Mouse (Mus musculus): ENCODE data around the gene Pard3.

Pard3 gene

DNA sequence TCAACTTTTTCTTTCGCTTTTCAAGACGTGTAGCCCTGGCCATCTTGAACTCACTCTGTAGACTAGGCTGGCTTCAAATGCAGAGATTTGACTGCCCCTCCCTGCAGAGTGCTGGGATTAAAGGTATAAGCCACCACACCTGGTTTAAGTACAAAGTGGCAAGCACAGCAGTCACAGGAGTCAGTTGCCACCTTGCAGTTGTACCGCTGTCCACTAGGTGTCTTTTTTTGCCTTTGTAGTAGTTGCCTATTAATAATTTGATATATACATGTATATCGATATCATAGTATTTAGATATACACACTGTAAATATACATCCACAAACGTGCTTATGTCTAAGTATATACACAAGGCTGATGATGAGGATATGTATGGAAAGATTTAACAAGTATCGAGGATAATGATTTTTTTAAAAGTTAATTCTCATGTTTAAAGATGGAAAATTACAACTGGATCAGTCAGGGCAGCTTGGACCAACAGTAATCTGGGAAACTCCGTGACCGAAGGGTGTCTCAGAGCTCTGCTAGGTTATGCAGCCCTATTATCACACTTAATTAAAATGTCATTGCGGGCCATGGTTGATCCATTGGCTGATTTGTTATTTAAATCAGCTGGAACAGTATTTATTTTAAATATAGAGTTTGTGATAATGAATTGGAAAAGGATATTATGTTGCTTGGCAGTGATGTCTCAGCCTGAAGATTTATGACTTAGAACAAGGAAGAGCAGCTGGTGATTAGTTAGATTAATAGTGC is 220.9 kb downstream of the Pard3 start:
- no peak for DNase-seq (ENCODE audit: low read depth, low spot score)

DNA sequence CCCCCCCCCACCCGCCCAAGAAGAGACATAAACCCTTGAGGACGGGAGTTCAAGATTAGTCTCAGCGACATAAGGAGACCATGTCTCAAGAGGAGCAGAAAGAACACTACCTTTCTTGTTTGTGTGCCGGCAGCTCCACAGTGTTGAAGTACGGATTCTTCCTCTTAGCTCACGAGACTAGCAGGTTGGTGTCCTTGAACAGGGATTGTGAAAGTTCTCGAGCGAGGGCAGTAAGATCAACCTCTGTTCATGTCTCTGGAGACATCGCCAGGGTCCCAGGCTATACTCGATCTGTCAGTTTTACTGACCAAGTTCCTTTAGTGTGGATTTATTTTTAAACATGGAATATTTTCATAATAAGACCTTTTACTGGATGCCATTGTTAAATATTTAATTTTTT is 224.1 kb downstream of the Pard3 start:
- no peak for DNase-seq (ENCODE audit: low read depth, low spot score)

DNA sequence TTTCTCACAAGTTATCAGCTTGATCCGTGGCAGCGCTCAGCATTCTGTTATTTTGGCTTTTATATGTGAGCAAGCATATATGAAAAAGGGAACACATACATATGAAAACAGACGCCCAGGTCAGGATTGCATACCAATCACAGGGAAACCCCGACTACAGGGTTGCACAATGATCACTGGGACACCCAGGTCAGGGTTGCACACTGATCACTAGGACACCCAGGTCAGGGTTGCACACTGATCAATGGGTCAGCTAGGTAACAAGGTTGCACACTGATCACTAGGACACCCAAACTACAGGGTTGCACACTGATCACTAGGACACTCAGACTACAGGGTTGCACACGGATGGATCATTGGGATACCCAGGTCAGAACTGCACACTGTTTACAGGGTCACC is 228.6 kb downstream of the Pard3 start:
- no peak for DNase-seq (ENCODE audit: low read depth, low spot score)

DNA sequence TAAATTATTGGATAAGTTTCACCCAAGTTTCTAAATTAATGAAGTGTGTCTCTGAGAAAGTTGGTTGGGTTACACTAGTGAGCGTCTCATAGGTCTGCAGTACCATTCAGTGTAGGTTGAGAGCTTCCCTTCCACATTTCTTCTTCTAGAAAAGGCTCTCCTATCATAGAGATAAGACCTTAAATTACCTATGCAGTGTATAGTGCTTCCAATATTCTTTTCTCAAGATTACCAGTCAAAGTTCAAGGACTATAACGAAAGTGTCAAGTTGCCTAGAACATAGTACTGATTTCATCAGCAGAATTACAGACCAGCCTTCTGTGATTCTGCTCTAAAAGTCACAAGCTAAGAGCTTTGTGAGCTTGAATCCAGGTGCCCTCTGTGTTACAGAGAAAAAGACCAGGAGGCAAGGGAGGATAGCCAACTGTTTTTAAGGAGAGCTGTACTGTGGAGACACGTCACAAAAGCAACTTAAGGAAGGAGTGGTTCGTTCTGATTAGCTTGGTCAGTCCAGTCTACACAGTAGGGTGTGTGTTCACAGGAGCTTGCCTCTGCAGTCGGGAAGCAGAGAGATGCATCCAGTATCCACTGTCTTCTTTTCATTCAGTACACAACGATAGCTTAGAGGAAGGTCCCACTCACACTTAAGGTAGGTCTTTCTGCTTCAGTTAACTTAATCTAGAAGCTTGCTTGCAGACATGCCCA is 229.5 kb downstream of the Pard3 start:
- no peak for DNase-seq (ENCODE audit: low read depth, low spot score)

DNA sequence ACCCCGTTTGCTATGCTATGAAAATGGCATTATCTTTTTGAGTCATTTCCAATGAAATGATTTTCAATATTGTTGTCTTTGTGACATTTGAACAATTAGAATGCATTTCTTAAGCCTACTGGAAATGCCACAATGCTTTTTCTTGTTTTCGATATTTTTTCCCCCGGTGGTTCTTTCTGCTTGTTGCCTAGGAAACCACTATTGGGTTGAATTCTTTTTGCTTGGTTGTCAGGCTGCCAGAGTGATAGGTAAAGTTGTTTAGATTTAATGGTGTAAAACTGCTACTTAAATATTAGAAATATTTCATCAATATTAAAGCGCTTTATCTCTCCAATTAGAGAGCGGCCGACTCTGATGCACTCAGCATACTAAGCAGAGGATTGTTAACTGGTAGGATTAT is 230.4 kb downstream of the Pard3 start:
- DNase-seq (ENCODE audit: low read depth, low spot score) = no peak

DNA sequence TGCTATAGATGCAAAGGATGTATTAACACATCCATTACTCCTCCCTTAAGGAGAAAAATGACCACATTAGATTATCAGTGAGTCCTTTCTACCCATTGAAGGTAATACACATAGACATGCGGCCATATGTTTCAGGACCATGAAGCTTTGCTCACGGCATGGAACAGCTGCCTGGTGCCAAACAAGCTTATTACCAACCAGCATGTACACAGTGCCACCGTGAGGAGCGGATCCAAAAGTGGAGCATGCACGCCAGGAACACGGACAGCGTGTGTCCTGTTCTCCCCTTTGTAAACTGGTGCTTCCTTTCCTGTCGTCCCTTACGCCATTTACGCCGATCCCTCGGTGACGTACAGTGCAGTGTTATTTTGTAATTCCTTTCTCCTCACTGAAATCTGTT is 232.2 kb downstream of the Pard3 start:
- DNase-seq (ENCODE audit: low read depth, low spot score) = no peak

DNA sequence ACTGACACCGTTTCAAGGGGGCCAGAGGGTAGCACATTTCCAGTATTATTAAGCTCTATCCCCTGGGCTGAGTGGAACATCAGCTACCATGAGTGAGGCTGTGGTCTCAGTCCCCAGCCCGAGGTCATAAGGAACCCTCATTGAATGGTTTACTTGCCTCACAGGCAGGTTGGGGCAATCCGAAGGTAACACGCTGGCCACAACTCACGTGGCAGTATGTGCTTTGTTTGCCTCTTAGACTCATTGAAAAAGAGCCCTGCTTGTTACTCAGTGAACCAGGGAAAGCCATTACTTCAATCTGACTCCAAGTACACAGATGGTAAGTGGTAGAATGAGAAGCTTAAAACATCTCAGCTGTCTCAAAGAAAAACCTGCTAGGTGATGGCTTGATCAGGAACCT is 236.8 kb downstream of the Pard3 start:
- DNase-seq (ENCODE audit: low read depth, low spot score) = no peak

DNA sequence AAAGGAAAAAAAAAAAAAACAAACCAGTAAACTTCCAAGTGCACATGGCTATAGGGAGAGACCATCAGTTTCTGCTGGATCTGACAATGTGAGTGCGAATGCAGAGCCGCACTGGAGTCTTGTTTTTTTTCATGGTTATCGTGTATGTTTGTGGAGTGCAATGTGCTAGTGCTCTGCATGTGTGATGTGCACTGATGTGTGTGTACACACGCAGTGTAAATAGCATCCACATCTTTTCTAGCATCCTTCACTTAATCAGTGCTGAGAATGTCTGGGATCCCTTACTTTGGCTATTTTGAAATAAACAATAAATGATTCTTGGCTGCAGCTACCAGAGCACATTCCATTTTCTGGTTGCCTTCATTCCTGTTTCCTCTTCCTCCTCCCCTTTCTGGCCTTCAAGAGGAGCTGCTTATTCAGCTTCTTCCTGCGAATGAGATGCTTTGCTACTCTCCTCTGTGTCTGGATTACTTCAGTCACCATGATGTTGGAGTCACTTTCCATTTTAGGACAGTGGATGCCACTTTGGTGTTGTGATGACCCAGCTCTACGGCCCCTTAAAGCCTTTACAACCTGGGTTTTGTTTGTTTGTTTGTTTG is 239.3 kb downstream of the Pard3 start:
- no peak for DNase-seq (ENCODE audit: low read depth, low spot score)

DNA sequence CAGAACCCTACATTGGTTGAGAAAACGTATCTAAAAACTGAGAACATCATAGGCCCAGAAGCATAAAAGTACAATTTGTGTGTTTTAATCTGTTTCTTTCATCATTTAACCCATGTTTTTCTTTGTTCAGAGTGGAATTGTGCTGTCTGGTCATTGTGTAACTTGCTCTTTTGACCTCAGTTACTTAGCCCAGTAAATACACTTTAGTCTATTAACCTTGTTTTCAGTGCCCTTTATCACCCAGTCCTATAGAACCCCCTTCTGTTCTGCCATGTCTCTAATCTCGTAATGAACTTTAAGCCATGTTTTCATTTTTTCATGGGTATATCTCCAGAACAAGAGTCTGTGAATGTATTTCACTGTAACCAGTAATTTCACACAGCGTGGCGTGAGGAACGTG is 243.3 kb downstream of the Pard3 start:
- no peak for DNase-seq (ENCODE audit: low read depth, low spot score)

DNA sequence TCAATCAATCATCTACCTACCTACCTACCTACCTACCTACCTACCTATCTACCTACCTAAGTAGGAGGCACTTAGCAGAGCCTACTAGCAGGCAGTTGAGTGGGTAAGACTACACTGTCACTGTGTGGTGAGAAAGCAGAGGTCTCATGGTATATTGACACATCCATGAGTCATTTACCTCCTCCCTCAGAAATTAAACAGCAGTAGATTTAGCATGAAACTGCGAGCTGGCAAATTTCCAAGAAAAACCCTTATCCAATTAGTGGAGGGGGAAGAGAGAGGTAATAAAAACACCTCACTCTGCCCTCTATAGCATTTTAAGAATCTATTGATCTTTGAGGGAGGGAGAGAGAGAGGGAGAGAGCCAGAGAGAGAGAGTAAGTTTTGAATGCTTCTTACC is 245.7 kb downstream of the Pard3 start:
- DNase-seq (ENCODE audit: low read depth, low spot score) = no peak

DNA sequence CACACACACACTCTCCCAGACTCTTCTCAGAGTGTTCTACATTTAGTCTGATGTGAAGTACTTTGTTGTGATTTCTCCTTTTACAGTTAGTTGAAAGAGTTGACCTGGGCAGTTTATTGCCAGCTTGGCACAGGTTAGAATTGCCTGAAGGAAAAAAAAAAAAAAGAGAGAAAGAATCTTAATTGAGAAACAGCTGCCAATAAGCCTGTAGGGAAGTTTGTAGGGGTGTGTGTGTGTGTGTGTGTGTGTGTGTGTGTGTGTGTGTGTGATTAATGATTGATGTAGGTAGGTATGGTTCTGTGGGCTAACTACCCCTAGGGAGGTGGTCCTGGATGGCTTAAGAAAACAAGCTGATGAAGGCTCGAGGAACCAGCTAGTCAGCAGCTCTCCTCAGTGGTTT is 252.1 kb downstream of the Pard3 start:
- no peak for DNase-seq (ENCODE audit: low read depth, low spot score)

DNA sequence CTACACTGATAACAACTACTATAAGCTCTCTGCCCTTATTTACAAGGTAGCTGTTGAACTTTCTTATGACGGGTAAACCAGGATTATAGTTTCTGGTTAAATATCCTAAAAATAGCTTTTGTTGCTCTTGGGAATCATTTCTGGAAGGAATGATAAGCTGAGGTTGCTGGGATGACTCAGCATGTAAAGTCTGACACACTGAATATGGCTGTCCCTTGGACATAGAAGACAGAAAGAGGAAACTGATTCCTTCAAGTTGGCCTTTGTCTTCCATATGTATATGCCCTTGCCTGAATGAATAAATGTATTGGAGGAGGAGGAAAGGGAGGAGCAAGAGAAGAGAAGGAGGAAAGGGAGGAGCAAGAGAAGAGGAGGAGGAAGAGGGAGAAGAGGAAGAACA is 254.2 kb downstream of the Pard3 start:
- no peak for DNase-seq (ENCODE audit: low read depth, low spot score)

DNA sequence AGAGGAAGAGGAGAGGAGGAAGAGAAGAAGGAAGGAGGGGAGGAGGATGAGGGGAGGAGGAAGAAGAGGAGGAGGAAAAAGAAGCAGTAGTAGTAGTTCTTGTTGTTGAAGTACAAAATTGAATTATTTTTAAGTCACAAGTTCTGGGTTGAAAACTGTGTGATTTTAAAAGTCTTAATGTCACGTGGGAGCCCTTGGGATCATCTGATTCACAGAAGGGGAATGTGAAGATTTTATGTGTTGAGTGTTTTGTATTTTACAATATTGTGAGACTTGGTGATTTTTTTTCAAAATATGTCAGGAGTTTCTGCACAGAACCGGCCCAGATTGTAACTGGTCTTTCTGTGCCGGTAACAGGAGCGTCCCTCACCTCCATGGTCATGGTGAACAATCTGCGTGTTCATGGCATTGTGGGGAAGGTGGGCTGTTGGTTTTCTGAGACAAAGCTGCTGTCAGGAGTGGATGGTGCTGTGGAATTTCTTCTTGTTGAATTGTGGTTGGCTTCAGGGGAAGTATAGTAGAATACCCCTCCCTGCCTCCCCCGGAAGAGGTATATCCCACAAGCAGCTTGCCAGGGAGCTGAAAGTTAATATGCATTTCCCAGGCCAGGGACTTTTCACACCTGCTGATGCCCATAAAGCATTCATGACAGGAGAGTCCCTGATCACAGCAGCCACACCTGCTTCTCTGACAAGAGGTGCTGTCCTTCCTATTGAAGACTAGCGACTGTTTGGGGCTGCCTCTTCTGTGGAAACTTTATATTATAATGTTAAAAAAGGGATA is 254.9 kb downstream of the Pard3 start:
- DNase-seq (ENCODE audit: low read depth, low spot score) = no peak

DNA sequence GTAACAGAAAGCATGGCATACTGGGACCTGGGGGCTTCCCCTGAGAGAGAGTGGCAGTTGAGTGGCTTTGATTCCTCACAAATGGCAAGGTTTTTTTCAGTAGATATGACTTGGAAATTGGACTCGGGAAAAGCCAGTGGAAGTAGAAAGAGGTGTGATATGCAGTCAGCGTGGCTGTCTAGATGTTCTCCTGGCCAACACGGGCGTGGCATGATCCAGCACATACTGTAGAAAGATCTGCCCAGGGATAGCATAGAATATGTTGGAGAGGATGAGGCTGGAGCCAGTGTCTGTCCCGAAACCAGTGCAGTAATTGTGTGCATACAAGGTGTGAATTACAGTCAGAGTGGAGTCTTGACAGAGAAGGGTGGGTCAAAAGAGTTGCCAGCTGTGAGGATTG is 257.2 kb downstream of the Pard3 start:
- no peak for DNase-seq (ENCODE audit: low read depth, low spot score)

DNA sequence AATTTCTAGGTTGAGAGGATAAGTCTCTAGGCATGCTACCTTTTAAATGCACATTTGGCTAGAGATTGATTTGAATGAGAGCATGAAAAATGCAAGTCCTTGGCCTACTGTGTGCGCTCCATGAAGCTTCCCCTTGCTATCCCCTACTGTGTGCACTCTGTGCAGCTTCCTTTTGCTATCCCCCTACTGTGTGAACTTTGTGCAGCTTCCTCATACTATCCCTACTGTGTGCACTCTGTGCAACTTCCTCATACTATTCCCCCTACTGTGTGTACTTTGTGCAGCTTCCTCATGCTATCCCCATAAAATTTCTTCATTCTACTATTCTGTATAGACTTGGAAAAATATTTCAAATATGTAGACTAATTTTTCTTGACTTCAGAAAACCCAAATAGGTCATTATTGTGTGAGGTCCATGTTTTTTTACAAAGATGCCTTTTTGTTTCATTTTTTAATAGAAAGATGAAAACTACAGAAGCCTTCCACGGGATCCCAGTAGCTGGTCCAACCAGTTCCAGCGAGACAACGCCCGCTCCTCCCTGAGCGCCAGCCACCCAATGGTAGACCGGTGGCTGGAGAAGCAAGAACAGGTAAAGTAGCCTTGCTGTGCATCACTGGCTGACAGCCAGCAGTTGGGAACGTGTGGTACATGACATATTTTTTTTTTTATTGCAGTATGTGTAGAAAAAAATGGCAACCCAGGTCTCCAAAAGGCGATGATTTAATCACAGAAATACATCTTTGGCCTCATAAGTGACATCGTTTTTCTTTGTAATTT is 260.1 kb downstream of the Pard3 start:
- no peak for DNase-seq (ENCODE audit: low read depth, low spot score)

DNA sequence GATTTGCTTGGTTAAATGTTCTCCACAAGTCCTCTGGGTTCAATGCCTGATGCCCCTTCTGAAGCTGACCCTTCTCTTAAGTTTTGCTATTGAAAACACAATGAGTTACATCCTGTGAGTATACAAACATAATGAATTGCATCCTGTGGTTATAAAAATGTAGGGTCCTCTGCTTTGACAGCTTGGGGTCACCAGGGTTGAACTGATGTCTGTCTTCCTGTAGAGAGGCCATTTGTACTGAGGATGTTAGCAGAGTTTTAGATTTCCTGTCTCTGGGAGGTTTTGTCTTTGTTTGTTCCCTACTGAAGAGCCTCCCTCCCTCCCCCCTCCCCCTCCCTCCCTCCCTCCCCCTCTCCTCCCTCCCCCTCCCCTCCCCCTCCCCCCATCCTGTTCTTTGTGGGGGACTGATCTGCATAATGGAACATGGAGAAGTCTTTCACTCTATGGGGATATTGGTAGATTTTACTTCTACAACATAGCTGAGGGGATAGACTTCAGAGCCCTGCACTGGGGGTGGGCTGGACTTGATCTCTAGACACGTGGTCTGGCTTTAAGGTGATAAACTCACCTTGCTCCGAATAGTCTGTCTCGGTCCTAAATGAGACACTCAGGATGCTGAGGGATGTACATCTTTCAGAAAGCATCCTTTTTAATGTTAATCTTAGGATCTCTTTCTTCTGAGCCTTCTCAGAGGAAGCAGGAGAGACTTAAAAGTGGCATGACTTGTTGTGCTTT is 261.3 kb downstream of the Pard3 start:
- DNase-seq (ENCODE audit: low read depth, low spot score) = peak; percentile 59

DNA sequence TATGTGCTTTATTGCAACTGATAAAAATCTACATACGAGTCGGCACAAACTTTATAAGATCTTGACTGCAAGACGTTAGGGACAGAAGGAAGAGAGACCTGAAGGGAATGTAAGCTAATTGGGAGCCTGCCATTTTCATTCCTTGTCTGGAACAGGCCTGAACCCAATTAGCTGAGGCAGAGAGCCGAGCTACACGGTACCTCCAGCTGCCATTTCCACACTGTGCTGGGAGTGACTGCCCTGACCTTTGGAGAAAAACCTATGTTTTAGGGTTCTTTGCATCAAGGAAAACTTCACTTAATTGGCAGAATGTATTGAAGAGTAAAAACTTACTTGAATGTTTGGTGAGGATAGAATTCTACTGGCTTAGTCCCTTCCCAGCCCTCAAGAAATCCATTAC is 262.1 kb downstream of the Pard3 start:
- DNase-seq (ENCODE audit: low read depth, low spot score) = no peak

DNA sequence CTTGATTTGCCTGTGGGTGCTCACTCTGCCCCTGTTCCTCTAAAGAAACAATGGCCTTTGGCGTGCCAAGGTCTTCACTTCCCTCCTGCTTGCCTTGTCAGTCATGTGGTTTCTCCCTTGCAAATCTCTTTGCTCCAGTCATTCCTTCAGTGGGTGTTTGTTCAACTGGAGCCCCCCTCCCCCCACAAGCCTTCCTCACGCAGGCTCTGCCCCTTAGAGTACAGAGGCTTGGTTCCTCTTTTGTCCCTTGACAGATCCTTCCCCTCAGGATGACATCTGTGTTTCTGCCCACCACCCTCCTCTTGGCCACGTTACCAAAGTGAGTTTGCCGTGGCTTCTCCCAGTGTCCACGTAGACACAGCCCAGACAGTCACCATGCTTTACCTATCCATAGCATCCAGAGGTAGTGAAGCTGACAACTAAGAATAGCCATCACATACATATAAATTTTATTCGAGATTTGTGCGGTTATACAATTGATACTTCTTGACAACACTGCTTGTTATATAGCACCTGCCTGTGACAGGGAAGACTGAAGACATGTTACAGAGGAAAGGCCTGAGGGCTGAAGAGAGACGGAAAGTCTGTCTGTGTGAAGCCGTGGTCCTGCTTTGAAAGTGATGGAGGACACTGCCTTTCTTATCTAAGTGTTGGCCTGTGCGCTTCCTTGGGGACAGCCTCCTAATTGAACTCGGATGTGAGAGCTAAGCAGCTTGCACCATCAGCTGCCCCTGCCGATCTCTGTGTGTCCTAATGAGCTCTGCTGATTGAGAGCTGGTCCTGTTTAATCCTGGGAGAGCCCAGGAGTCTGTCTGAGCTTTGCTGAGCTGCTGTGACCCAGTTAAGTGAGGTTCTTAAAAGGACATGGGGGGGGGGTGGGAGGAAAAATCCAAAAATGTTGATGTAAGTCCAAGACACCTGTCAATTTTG is 266.8 kb downstream of the Pard3 start:
- no peak for DNase-seq (ENCODE audit: low read depth, low spot score)

DNA sequence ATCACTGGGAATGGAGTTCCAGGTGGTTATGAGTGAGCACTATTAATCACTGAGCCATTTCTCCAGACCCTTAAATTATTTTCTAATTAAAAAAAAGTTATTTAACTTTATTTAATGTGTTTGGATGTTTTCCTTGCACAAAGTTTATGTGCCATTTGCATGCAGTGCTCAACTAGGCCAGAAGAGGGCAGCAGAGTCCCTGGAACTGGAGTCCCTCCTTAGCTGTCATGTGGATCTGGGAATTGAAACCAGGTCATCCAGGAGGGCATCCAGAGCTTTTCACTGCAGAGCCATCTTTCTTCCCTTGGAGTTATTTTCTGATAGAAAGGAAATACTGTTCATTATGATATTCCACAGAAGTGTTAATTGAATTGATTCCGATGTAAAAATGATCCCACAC is 268.1 kb downstream of the Pard3 start:
- peak; percentile 77 for DNase-seq (ENCODE audit: low read depth, low spot score)

DNA sequence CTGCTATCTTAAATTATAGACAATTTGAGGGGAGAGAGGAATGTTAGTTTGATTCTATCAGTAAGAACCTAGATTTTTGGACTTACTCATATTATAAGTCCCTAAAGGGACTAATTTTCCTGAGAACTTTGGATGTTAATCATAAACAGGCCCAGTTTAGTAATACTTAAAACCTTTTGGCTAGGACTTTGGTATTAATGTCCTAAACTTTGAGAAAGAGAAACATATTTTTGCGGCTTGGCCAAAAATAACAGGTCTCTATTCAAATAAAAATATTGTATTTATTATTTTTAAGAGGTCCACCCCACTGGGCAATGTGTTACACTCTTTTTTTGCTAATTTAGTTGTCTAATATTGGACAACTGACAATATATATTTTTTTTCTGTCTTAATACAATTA is 271.5 kb downstream of the Pard3 start:
- no peak for DNase-seq (ENCODE audit: low read depth, low spot score)

Data from ES-CJ7 (cell line).